Comparison of ENCODE assay signal across 9 mouse cellular contexts in genomic region chr1:125996540-125996939, GRCm38 (mm10).
A peak's percentile ranks its signal among the peaks of the same experiment; 100 is the strongest.
DNase-seq lines count a peak whose midpoint lies in the region; ATAC-seq lines count a peak whose summit lies in the region.
"Had no signal": no experiment of that assay in that cellular context is flagged by ENCODE, and none has a peak within 500 bp of the region (broad histone marks: within the 10 kb centered on the region; RNA-seq: fewer than 3 reads in every experiment).

No protein-coding gene starts in this region.

- 33% methylated on average over 3 of the region's 3 CpGs for whole genome bisulfite sequencing in neural tube, embryonic 15.5 days
- WGBS in embryonic facial prominence, embryonic 13.5 days = 24% methylated on average over 3 of the region's 3 CpGs
- WGBS in neural tube, embryonic 13.5 days = 25% methylated on average over 3 of the region's 3 CpGs

- no peaks in the 10 kb centered on the region for H3K27me3 ChIP-seq in neural tube, embryonic 15.5 days (replicated peaks)
- H3K27me3 ChIP-seq in embryonic facial prominence, embryonic 13.5 days = no peaks in the 10 kb centered on the region
- H3K27me3 ChIP-seq in neural tube, embryonic 13.5 days = no peaks in the 10 kb centered on the region

- H3K27ac ChIP-seq in neural tube, embryonic 15.5 days (replicated peaks) = no peak overlapping the region
- peak overlapping the region; percentile 33; the same call in 1 of the 2 replicates for H3K27ac ChIP-seq in embryonic facial prominence, embryonic 13.5 days
- no peak overlapping the region for H3K27ac ChIP-seq in neural tube, embryonic 13.5 days (replicated peaks)

- no peak overlapping the region for H3K4me3 ChIP-seq in neural tube, embryonic 15.5 days (replicated peaks)
- H3K4me3 ChIP-seq in embryonic facial prominence, embryonic 13.5 days = no peak overlapping the region
- H3K4me3 ChIP-seq in neural tube, embryonic 13.5 days = no peak overlapping the region

- H3K9ac ChIP-seq in neural tube, embryonic 15.5 days (replicated peaks) = no peak overlapping the region
- H3K9ac ChIP-seq in embryonic facial prominence, embryonic 13.5 days = no peak overlapping the region
- no peak overlapping the region for H3K9ac ChIP-seq in neural tube, embryonic 13.5 days
- H3K9ac ChIP-seq: lung, embryonic 14.5 days had no signal

- no peaks in the 10 kb centered on the region for H3K4me1 ChIP-seq in neural tube, embryonic 15.5 days
- H3K4me1 ChIP-seq in embryonic facial prominence, embryonic 13.5 days = peaks cover 12% of the 10 kb centered on the region
- 0 out of 2 replicates have a peak, but pooled peaks cover 9% of the 10 kb centered on the region for H3K4me1 ChIP-seq in neural tube, embryonic 13.5 days (replicated peaks)

- H3K36me3 ChIP-seq in neural tube, embryonic 15.5 days = no peaks in the 10 kb centered on the region
- H3K36me3 ChIP-seq in embryonic facial prominence, embryonic 13.5 days = no peaks in the 10 kb centered on the region
- H3K36me3 ChIP-seq in neural tube, embryonic 13.5 days = no peaks in the 10 kb centered on the region

- DNase-seq in neural tube, embryonic 10.5 days (ENCODE audit: extremely low spot score, low spot score) = peak; percentile 27
- peak; percentile 24 to 36 for DNase-seq in layer of hippocampus, postnatal 36 days
- no peak for DNase-seq in testis, postnatal 14 days (ENCODE audit: low spot score)
- DNase-seq in kidney, postnatal 10 days = no peak
- DNase-seq: lung, embryonic 14.5 days; thymus, postnatal 14 days had no signal

- no peaks in the 10 kb centered on the region for H3K9me3 ChIP-seq in neural tube, embryonic 15.5 days (replicated peaks)
- H3K9me3 ChIP-seq in embryonic facial prominence, embryonic 13.5 days = no peaks in the 10 kb centered on the region
- H3K9me3 ChIP-seq in neural tube, embryonic 13.5 days = no peaks in the 10 kb centered on the region

- no peak for ATAC-seq in neural tube, embryonic 15.5 days (ENCODE audit: low FRiP score)
- ATAC-seq in embryonic facial prominence, embryonic 13.5 days (ENCODE audit: insufficient number of reproducible peaks, insufficient read depth, low FRiP score, low TSS enrichment, low read depth) = peak; percentile 79; the same call in 1 of the 2 replicates
- ATAC-seq in neural tube, embryonic 13.5 days (ENCODE audit: low read depth) = peak; percentile 27

- no peak overlapping the region for H3K4me2 ChIP-seq in neural tube, embryonic 15.5 days
- H3K4me2 ChIP-seq in embryonic facial prominence, embryonic 13.5 days = no peak overlapping the region
- no peak overlapping the region for H3K4me2 ChIP-seq in neural tube, embryonic 13.5 days
- H3K4me2 ChIP-seq: lung, embryonic 14.5 days had no signal

Comparison
In these comparisons a context has a peak if more than half of its experiments do, and no peak if none do; other contexts are left out.
1. DNase-seq: peak in neural tube, embryonic 10.5 days (single experiment) and layer of hippocampus, postnatal 36 days (2 of 2); none in testis, postnatal 14 days (single experiment) and kidney, postnatal 10 days (single experiment).